Mouse (Mus musculus): ENCODE data around the gene Cir1. TPM values are rescaled to one million over a fixed set of nuclear protein-coding genes. Genes with fewer than 3 reads are reported as not detected.

Gene Cir1
- polyA plus RNA-seq, 1 experiment from 2014 or later, result 14.7 TPM

DNA sequence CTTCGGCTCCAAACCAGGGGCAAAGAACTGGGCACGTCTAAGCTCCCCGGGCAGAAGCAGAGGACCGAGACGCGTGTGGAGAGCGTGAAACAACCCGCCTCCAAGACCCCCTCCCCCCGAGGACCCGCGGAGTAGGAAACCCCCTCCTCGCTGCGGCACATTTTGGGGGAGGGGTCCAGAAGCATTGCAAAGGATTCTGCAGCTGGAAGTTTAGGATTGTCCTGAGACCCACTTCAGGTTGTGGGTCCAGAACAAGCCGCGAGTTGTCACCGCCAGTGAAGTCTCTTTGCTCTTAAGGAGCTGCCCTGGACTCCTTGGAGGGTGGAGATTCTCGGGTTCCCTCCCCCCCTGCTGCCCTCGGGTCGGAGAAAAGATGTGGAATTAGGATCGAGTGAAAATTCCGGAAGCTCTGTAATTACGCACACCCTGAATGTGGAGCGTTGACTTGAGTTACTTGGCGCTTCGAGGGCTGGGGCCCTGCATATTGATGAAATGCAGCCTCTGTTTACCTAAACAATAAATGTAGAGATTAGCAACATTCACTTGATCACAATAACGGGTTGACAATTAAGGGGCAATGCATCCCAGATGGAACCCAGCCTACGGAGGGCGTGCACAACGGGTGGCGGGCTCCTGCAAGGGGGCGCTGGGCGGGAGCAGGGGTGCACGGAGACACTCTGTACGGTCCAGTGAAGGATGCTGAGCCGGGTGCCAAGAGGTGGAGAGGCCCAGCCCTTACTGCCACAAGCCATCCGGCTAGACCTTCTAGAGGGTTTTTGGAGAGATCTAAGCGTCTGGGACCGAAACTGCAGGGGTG is 48.5 kb downstream of the Cir1 start:
- Histone ChIP-seq H3K27ac (ENCODE audit: low read length) (no peak overlapping the region), H3K4me1 (ENCODE audit: control insufficient read depth, insufficient read depth, low read length) (peaks cover 12% of the 10 kb centered on the region; the same call in 1 of the 2 replicates), H3K27me3 (replicated peaks; ENCODE audit: control insufficient read depth, insufficient read depth, low read length) (peaks cover 53% of the 10 kb centered on the region), H3K4me2 (ENCODE audit: low read depth, low read length) (peak overlapping the region; percentile 79), H3K9ac (ENCODE audit: low read depth, low read length) (0 out of 2 replicates have a peak overlapping the region, but pooled peaks have one; percentile 48), H3K36me3 (ENCODE audit: control insufficient read depth, insufficient read depth, low read length) (no peaks in the 10 kb centered on the region), H3K4me3 (ENCODE audit: low read length) (peak overlapping the region; percentile 49), H3K9me3 (ENCODE audit: control insufficient read depth, low read length) (no peaks in the 10 kb centered on the region)
- ATAC-seq, result peak; percentile 42; the same call in 1 of the 2 replicates
- WGBS, result 1% methylated on average over 38 of the region's 38 CpGs

GRCm38 (mm10) chr2:73263172-73263765 is 49.2 kb downstream of the Cir1 start:
- 0 out of 2 replicates have a peak overlapping the region, but pooled peaks have one; percentile 48 for H3K9ac ChIP-seq (ENCODE audit: low read depth, low read length)

GRCm38 (mm10) chr2:73248701-73249100 is 63.8 kb downstream of the Cir1 start:
- 82% methylated on average over 4 of the region's 4 CpGs for WGBS
- H3K4me1 ChIP-seq (ENCODE audit: control insufficient read depth, insufficient read depth, low read length), result no peaks in the 10 kb centered on the region
- no peak overlapping the region for H3K4me3 ChIP-seq (ENCODE audit: low read length)
- no peaks in the 10 kb centered on the region for H3K36me3 ChIP-seq (ENCODE audit: control insufficient read depth, insufficient read depth, low read length)
- H3K27me3 ChIP-seq (replicated peaks; ENCODE audit: control insufficient read depth, insufficient read depth, low read length), result no peaks in the 10 kb centered on the region
- H3K27ac ChIP-seq (ENCODE audit: low read length), result no peak overlapping the region
- H3K9ac ChIP-seq (ENCODE audit: low read depth, low read length), result no peak overlapping the region
- ATAC-seq, result no peak
- H3K4me2 ChIP-seq (ENCODE audit: low read depth, low read length), result no peak overlapping the region
- H3K9me3 ChIP-seq (ENCODE audit: control insufficient read depth, low read length), result peaks cover 5% of the 10 kb centered on the region; the same call in 1 of the 2 replicates

More at GRCm38 (mm10) chr2:73263172-73263765, 49.2 kb downstream of the Cir1 start:
- Histone ChIP-seq H3K4me1 (ENCODE audit: control insufficient read depth, insufficient read depth, low read length) (peaks cover 12% of the 10 kb centered on the region; the same call in 1 of the 2 replicates), H3K27me3 (replicated peaks; ENCODE audit: control insufficient read depth, insufficient read depth, low read length) (peaks cover 48% of the 10 kb centered on the region), H3K4me2 (ENCODE audit: low read depth, low read length) (peak overlapping the region; percentile 79), H3K27ac (ENCODE audit: low read length) (no peak overlapping the region), H3K4me3 (ENCODE audit: low read length) (peak overlapping the region; percentile 49), H3K36me3 (ENCODE audit: control insufficient read depth, insufficient read depth, low read length) (no peaks in the 10 kb centered on the region), H3K9me3 (ENCODE audit: control insufficient read depth, low read length) (no peaks in the 10 kb centered on the region)
- 10% methylated on average over 16 of the region's 16 CpGs for WGBS
- ATAC-seq, result no peak

- Histone ChIP-seq H3K36me3 (ENCODE audit: control insufficient read depth, insufficient read depth, low read length) (no peaks in the 10 kb centered on the region), H3K4me3 (ENCODE audit: low read length) (no peak overlapping the region), H3K9me3 (ENCODE audit: control insufficient read depth, low read length) (no peaks in the 10 kb centered on the region), H3K9ac (ENCODE audit: low read depth, low read length) (no peak overlapping the region), H3K4me2 (ENCODE audit: low read depth, low read length) (no peak overlapping the region), H3K4me1 (ENCODE audit: control insufficient read depth, insufficient read depth, low read length) (no peaks in the 10 kb centered on the region), H3K27ac (ENCODE audit: low read length) (no peak overlapping the region), H3K27me3 (replicated peaks; ENCODE audit: control insufficient read depth, insufficient read depth, low read length) (no peaks in the 10 kb centered on the region)
- 87% methylated on average over 4 of the region's 4 CpGs for WGBS
- no peak for ATAC-seq
These were observed 71.2 kb downstream of the Cir1 start for GRCm38 (mm10) chr2:73241299-73241698.

Other genes with a start within 250 kb of the Cir1 start
- gene Ola1, start 93.8 kb downstream of the Cir1 start, polyA plus RNA-seq (2015; fragmentation: Nextera tagmentation; extraction: Ambion mirVana), result 73.7 and 81.5 TPM in 2 replicates
- not detected in 2 replicates for gene Sp9, start 40.8 kb downstream of the Cir1 start, polyA plus RNA-seq (2015; fragmentation: Nextera tagmentation; extraction: Ambion mirVana)
- 16.6 and 16.9 TPM in 2 replicates for gene Scrn3, start 100 bp downstream of the Cir1 start, polyA plus RNA-seq (2015; fragmentation: Nextera tagmentation; extraction: Ambion mirVana)
- 15.1 and 17.5 TPM in 2 replicates for gene Gpr155, start 73.9 kb upstream of the Cir1 start, polyA plus RNA-seq (2015; fragmentation: Nextera tagmentation; extraction: Ambion mirVana)
- 9.0 and 10.7 TPM in 2 replicates for gene Wipf1, start 217.0 kb upstream of the Cir1 start, polyA plus RNA-seq (2015; fragmentation: Nextera tagmentation; extraction: Ambion mirVana)